Mouse (Mus musculus) cerebellum, postnatal 14 days (tissue): Measurements from ENCODE around the gene Zfp619.
A peak's percentile ranks its signal among the peaks of the same experiment; 100 is the strongest.
"Not testable (repeated sequence)": the region's sequence is repeated elsewhere in the genome, so short reads cannot be mapped to it uniquely, and the experiment has no call there.

Source experiments
- DNase-seq, 2 experiments: peaks; one replicate each; pipeline ENCODE4 v3.0.0; 2021; ENCODE audit warnings: mixed read lengths in 2 of 2

The Zfp619 gene

GRCm38 (mm10) chr7:39517616-39518177, at the start of gene Zfp619:
Gene Zfp619, plus strand, starts transcription at chr7:39517766.
- DNase-seq, result peak; percentile 96 to 97

- no peak for DNase-seq
Observed at GRCm38 (mm10) chr7:39479013-39479412, 38.6 kb upstream of the Zfp619 start.

GRCm38 (mm10) chr7:39484384-39484783, 33.2 kb upstream of the Zfp619 start:
- no peak for DNase-seq

DNA sequence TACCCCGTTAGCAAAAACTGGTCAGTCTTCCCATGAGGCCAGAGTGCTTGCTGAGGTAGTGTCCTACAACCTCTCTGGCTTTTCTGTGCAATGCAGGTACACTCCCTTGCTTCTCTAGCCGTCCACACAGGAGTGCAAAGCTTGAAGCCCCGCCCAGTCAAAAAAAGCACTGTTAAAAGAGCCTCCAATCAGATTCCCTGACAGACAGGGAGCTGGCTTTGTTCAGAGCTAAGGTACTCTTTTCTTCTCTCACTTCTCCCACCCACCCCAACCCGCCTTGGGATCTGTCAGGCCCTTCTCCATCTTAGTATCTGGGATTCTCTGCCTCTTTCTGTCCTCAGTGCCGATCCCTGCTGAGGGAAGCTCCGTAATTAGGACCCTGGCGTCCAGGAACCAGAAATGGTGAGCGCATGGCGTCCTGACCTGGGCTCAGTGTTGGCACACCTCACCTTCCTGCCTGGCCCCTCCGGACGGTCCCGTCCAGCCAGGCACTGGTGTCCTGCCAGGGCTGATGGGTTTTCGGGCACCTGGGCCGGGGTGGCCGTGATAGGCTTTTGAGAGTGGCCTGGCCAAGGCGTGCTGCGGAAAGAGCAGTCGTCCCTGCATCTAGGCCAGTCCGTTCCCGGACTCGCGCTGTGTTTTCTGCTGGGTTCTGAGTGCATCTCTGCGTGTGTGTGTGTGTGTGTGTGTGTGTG, 30.3 kb upstream of the Zfp619 start:
- DNase-seq, result peak; percentile 71 to 72

DNA sequence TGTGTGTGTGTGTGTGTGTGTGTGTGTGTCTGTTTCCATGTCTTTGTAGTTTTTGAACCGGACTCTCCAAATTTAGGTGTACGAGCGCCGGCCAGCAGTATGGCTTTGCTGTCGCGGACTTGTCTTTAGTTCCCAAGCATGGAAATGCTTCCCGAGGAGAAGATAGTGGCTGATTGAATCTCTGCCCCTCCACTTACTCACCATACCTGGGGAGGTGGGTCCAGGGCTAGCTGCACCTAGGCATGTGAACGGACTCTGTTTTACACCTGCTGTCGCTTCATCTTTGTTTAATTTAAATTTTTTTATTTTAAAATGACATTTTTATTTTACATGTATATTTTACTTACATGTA, 29.7 kb upstream of the Zfp619 start:
- DNase-seq, result no peak

GRCm38 (mm10) chr7:39494646-39495045, 22.9 kb upstream of the Zfp619 start:
- no peak for DNase-seq

GRCm38 (mm10) chr7:39504100-39504499, 13.5 kb upstream of the Zfp619 start:
- DNase-seq, result no peak

GRCm38 (mm10) chr7:39518362-39518761, 796 bp downstream of the Zfp619 start:
- peak; percentile 22 to 39 for DNase-seq

- DNase-seq, result no peak
Observed at GRCm38 (mm10) chr7:39523703-39524424, 6.3 kb downstream of the Zfp619 start.

GRCm38 (mm10) chr7:39543151-39543550, 25.6 kb downstream of the Zfp619 start:
- DNase-seq, result no peak

DNA sequence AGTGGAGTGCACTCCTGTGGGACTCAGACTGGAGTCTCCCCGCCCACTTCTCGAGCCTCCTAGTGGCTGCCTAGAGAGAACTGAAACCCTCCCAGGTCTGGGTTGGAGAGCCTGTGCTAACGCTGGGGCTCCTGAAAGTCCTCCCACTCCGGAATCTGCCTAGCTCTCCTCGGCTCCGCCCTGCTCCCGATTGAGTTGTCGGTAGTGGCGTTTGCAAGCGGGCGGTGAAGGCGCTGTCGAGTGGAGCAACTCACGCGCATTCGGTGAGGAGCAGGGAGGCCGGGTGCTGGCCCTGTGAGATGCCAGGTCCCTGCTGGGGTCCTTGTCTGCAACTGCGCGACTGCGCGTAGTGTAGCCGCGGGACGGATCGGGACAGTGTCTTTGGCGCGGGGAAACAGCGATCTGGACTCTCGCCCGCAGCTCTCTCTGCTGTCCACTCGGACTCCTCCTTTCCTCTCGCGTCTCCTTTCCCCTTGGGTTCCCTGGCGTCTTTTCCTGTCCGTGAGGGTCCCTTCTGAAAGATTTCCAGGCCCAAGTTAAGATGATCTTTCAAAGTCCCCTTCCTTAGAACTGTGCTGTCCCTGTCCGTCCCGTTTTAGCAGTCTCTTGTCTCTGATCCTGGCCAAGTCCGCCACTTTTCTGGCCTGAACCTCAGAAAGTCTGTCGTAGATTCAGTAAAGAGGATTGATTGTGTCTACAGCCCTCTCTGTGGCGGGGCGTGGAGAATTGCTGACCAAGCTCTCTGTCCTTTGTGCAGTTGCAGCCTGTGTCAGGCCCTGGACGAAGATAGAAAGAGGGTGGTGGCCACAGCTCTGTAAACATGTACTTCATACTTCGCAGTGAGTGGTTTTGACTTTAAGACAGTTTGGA, 26.9 kb downstream of the Zfp619 start:
- peak; percentile 74 for DNase-seq

- DNase-seq, result no peak
Observed at GRCm38 (mm10) chr7:39545134-39545533, 27.6 kb downstream of the Zfp619 start.

- peak; percentile 13 to 35 for DNase-seq
Observed at GRCm38 (mm10) chr7:39549336-39549735, 31.8 kb downstream of the Zfp619 start.

DNA sequence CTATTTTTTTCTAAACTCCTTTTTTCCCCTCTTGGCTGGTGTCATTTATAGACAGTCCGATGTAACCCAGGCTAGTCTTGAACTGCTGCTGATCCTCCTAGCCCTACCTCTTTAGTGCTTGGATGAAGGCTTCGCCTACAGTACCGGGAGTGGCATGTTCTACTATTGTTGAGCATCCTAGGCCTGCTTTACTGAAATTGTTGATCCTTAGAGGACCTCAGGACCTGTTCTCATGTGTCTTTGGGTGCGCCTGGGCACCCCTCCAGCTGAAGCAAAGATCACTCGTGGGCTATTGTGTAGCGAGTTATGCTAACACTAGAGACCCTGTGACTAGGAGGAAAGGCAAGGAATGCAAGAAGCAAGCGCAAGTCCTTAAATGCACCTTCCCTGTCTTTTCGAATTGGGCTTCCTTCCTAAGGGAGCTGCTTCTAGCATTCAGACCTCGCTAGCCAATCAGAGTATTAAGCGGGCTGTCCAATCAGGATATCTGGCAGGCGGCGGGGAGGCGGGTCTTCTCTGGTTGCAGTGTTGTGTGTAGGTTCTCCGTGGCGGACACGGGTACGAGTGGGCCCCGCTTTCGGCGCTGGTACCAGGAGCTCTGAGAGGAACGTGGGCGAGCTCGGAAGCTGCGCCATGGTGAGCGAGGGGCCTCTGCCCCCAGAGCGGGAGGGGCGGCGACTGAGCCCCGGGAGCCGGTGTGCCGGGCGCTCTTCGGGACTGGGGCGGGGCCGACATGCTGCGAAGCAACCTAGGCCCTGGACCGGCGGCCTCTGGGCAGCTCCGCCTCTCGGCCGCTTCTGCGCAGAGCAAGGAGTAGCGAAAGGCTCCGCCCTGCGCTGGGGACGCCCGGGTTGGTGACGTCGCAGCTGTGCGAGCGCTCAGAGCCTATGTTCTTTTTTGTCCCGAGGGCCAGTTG, 34.7 kb downstream of the Zfp619 start:
- DNase-seq, result peak; percentile 96 to 97

DNA sequence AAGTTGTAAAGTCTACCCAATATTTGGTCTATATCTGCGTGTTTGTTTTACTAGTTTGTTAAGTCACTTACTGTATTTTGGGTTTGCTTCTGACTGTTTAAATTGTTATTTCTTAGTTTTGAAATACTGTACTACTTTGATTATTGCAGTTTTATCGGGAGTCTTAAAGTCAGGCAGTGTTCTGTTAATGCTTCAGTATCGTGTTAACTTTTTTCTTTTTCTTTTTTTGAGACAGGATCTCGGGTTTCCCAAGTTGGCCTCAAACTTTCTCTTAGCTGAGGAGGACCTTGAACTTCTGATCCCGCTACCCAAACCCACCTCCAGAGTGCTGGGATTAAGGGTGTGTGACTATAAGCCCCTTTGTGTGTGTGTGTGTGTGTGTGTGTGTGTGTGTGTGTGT, 35.4 kb downstream of the Zfp619 start:
- DNase-seq, result peak in 1 of 2 experiments; percentile 11

DNA sequence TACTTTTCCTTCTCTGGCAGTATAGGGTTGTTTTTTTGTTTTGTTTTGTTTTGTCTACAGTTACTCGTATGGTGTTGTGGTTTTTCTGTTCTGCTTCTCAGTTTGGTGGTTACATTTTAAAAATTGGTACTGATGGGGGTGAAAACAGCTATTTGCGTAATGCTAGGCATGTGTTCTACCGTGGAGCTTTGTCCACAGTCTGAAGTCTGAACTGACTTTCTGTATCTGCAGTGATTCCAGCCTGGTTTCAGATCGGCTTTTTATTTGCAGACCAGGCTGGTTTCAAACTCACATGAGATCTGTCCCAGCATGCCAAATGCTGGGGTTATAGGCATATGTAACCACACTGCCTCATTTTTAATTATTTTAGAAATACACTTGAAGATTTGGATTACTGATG, 36.3 kb downstream of the Zfp619 start:
- no peak for DNase-seq

DNA sequence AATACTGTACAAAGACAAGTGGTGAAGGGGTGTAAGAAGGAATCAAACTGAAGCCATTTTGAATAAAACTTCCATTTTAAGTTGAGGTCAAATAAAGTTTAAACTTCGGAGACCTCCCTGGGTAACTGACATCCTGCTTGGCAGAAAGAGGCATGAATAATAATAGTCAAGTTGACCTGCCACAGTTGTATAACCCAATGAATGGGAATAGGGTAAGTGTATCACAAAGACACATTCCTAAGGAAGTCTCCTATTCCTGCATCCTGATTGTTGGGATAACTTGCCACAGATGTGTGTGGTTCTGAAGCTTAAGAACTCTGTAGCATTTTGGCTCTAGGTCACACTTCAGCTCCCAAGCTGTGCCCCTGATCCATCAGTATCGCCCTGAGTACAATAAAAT, 62.5 kb downstream of the Zfp619 start:
- DNase-seq, result no peak

DNA sequence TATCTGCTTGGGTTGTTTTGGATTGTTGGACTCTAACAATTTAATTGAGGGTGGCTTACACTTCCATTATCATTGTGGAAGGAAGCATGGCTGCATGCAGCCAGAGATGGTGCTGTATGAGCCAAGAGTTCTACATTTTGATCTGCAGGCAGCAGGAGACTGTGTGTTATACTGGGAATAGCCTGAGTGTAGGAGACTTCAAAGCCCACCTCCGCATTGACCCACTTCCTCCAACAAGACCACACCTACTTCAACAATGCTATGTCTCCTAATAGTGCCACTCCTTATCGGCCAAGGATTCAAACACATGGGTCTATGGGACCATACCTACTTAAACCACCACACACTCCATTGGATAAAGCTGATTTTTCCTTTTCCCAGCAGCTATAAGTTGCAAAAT, 63.0 kb downstream of the Zfp619 start:
- DNase-seq, result no peak

DNA sequence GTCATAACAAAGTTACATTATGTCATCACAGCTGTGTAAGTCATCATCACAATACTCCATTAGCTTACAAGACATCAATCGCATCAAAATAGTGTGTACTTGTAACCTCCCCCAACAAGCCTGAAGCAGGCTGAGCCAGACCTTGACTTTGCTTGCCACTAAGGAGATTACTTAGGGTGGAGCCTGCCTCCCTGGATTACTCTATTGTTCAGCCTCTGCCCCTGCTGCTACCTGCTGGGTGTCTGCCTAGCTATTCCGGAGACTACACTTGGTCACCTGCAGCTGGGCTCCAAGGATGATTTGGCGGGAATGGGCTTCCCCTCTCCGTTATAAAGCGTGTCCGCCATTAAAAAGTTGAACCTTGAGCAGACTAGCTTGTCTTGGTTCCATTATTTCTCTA, 69.3 kb downstream of the Zfp619 start:
- not testable (repeated sequence) for DNase-seq

DNA sequence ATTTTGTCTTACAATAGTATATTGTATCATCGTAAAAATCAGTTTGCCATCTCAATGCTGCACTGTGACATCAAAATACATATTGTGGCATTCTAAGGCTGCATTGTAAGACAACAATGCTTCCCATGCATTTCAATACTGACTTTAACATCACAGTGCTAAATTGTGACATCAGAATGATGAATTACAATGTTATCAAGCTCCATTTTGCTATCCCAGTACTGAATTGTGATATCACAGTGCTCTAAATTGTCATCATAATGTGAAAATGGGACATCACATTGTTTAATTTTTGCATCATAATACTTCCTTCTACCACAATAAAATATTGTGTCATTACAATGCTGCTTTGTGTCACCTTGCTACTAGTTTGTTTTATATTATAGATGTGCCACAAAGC, 70.5 kb downstream of the Zfp619 start:
- no peak for DNase-seq

DNA sequence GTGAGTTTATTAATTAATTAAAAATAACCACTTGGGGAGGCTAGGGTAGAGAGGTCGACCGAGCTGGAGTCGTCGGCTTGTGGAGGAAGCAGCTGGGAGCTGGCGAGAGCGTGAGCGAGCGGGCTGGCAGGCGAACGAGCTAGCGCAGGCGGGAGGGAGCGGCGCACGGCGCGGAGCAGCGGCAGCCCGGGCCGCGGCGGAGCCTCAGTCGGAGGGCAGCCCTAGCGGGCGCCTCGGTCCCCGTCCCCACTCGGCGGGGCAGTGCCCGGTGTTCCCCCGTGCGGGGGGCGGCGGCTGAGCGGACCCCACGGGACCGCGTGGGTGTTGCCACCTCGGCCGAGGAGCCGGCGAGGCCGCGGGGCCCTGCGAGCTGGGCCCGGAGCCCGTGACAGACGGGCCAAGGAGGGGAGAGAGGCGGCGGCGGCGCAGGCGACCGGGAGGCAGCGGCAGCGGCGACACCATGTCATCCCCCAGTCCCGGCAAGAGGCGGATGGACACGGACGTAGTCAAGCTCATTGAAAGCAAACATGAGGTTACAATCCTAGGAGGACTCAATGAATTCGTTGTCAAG, 71.0 kb downstream of the Zfp619 start:
- peak; percentile 59 to 74 for DNase-seq

- not testable (repeated sequence) for DNase-seq
Observed at GRCm38 (mm10) chr7:39589044-39589443, 71.5 kb downstream of the Zfp619 start.
